Mouse (Mus musculus): Measurements from ENCODE around the gene Slc22a18.

The Slc22a18 gene

DNA sequence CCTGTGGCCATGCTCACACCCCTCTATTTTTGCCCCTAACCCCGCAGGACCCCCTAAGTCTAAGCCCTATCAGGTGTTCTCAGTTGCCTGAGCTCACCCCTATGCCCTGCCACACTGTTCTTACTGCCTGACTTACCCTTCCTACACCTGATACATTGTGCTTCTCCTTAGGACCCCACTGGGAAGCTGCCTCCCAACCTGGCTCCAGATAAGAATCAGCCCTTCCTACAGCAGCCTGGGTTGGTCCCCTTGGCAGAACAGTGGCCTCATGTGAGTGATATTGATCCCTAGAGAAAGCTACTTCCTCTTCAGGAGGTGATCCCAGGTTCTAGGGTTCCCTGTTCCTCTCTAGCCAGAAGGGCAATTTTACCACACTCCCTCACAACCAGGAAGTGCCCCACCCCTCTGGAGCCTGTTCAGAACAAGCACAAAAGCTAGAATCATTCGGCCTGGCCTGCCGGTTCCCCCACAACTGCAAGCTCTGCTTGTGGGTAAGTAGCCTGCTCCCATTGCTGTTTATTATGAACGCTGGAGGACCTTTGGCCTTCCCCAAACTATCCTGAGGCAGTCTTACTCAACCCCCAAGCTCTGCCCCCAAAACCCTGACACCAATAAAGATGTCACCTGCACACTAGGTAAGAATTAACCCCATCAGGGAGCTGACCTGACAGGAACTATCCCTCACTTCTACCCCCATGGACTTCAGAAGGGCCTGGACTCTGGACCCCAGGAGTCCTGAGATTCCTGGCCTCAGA, at the start of gene Slc22a18:
TSS of gene Slc22a18 (plus strand) at position 390 of the 755 bp plus-strand sequence.
- no peak for DNase-seq (ENCODE audit: low spot score in 2 of 2)

DNA sequence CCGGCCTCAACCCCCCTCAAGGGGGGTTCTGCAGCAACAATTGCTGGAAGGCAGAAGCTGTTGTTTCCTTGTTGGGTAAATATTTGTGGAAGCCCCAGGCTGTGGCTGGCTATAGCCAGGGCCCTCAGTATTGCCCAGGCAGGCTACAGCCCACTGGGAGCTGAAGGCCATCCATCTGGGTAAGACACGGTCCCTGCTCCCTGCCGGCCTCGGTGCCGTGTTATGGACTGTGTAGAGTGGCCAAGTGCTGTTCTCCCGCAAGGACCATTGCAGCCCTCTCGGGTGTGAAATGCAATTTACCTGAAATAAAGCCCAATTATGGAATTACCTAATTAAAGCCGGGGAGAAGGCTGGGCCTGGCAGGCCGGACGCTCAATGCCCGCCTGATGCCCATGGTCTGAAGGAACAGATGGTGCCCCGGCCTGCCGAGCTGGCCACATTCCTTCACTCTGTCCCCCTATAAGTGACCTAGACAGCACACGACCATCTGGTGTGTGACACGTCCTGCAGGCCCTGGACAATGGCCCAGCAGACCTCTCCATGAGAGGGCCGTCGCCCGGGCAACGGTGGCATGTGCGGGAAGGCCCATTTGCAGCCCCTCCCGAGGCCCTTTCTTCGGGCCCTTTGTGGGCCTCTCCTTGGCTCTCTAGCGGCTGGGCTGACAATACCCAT, 45.3 kb upstream of the Slc22a18 start:
- DNase-seq (ENCODE audit: low spot score in 2 of 2) = peak in 1 of 2 experiments; percentile 73

DNA sequence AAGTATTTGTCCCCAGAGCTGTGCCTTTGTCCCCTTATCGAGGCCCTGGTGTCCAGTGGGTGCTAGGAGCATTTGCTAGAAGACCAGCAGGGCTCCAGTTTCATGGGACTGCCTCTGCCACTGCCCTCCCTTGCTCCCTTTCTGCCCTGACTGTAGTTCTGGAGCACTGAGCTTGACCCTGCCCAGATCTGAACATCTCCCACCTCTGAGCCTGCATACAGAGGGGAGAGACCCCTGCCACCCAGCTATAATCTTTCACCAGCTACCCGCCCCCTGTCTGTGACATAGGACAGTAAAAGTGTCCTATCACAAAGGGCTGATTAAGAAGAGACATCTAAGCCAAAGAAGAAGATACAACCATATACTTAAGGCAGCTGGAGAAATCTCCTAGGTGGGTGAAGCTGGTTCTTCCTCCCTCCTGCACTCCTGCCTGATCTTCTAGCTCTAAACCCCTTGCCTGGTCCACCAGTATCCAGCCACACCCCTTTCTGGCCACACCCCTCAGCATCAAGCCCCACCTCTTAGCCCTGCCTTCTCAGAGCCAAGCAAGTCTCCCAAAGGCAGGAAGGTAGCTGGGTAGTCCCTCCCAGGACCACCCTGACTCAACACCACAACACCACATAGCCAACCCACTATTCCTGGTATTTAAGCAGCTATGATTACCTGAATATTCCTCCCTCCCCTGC, 44.6 kb upstream of the Slc22a18 start:
- no peak for DNase-seq (ENCODE audit: low spot score in 2 of 2)

DNA sequence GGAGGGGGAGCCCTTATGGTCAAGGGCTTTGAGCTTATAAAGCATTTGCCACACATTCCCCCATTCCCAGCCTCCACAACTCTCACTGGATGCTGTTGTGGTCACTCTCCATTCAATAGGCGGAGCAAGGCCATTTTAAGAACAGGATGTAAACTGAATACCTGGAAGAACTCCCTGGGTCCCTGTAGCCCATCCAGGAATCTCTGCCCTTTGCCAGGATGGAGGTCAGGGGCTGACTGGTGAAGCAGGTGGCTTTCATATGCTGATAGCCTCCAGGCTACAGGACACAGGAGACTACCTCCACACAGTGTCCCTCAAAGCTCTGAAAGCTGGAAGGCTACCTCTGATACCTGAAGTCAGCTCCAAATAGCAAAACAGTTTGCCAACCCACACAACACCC, 40.9 kb upstream of the Slc22a18 start:
- no peak for DNase-seq (ENCODE audit: low spot score in 2 of 2)

DNA sequence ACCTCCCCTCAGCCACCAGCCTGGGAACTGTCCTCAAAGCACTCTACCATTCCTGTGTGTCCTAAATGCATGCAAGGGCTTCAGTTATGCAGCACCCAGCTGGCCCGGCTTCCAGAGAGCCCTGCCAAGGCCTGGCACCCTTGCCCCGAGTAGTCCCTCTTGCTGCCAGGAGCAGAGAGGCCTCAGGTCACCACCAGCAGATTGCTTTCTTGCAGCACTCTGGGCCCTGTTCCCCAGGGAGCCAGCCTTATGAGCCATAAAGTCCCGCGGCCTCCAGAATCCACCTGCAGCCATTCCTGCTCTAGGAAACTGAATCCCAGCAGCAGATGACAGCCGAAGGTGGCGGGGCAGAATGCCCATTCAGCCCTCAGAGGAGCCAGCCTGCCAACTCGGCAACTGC, 40.2 kb upstream of the Slc22a18 start:
- peak in 1 of 2 experiments; percentile 45 for DNase-seq (ENCODE audit: low spot score in 2 of 2)

DNA sequence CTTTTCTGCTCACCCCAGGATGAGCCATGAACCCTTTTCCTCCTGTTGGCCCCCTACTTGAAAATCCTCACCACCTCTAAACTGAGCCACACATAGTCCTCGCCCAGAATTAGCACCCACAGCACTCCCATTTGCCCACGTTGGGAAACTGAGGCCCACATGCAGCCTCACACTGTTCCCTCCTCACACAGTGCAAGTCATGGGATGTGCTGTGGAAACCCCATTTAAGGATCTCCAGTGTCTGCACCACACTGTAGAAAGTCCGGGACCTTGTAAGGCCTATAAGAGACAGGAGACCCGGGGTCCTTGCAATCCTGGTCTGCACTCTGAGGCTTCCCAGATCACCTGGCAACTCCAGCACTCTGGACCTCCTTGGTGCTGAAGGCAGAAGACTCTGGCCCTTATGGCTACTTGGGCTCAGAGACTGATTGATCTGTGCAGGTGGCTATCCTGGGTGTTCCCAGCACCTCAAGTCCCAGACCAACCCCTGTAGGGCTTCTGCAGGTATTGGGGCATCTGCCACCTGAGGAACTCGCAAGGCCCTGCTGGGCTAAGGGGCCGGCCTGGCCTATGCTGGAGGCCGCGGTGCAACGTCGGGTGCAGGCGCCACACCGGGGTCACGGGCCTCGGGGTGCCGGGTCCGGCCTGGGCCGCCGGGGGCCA, 36.2 kb upstream of the Slc22a18 start:
- DNase-seq (ENCODE audit: low spot score in 2 of 2) = no peak

DNA sequence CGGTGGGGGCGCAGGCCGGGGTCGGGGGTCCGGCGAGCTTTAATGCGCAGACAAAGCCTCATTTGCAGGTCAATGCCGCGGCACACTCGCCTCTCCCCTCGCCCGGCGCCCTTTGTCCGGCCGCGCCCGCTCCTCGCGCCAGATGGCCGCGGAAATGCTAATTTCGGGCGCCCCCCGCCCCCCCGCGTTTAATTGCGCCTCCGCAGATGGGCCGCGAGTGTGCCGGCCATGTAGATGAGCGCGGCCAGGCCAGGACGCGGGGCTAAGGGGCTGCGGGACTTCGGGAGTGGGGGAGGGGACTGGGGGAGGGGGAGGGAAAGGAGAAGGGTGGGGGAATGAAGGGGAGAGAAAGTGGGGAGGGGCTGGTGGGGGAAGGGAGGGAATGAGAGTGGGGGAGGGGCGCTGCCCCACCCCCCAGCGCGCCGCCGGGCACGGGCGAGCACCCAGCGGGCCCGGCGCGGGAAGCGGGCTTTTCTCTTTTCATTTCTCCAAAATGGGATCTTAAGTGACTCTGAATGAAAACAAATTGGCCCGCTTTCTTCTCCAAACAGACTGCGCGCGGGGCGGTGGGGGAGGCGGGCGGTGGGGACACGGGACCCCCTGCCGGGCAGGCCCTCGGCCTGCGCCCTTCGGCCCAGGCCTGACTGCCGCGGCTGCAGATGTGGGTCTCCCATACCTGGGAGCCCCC, 35.5 kb upstream of the Slc22a18 start:
- DNase-seq (ENCODE audit: low spot score in 2 of 2) = peak in 1 of 2 experiments; percentile 58

DNA sequence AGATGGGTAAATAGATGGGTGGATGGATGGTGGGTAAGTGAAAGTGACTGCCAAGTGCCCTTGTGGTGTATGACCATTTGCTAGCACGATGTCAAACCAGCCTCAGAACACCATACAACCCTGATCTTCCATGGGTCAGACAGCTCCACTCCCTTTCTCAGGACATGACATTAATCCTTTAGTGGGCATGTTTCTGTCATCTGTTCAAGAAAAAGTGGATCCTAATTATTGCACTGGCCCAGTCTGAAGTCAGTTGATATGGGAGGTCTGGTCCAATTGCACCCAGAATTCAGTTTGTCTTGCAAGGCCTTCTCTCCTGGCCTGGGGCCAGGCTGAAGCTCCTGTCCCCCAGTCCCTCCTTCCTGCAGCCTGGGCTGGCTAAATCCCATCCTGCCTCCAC, 34.6 kb upstream of the Slc22a18 start:
- DNase-seq (ENCODE audit: low spot score in 2 of 2) = no peak

DNA sequence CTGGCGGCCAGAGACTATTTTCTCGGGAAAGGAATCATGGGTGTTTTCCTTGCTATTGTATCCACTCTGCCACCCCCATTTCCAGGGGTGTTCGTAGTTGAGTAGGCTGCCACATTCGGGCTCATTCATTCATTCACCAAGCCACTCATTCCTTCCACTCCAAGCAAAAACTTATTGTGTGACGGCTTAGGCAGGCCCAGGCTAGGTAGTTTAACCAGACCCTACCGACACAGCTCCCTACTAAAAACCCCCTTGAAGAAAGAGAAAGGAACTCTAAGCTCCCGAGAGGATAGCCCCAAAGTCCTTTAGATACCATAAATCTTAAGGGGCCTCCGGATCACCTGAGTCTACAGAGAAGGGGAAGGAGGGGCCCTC, 29.0 kb upstream of the Slc22a18 start:
- no peak for DNase-seq (ENCODE audit: low spot score in 2 of 2)

DNA sequence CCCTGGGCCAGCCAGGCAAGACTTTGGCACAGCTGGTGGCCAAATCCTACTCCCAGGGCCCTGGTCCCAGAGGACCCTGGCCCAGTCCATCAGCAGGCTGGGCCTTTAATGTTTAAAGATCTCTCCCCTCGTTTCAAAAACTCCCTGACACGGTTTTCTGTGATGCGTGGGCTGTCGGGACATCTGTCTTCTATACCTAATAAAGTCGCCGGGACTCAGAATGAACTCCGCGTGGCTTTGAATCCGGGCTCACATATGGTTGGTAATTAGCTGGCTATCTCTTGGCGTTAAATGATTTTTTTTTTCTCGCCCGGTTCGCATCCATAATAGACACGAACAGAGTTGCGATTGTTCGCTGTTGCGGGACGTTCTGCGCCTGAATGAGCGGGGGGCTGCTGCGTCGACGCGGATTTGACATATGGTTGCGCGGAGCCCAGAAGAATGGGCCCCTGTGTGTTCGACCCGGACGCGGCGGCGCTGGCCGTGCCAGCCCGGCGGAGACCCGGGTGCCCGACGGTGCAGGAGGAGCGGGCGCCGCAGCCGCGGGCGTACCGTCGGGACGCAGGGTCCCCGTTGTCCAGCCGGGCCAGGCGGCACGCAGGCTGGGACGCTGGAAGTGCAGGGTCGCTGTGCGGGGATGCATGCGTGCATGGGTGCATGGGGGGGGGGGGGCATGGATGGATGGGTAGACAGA, 28.4 kb upstream of the Slc22a18 start:
- DNase-seq (ENCODE audit: low spot score in 2 of 2) = no peak

DNA sequence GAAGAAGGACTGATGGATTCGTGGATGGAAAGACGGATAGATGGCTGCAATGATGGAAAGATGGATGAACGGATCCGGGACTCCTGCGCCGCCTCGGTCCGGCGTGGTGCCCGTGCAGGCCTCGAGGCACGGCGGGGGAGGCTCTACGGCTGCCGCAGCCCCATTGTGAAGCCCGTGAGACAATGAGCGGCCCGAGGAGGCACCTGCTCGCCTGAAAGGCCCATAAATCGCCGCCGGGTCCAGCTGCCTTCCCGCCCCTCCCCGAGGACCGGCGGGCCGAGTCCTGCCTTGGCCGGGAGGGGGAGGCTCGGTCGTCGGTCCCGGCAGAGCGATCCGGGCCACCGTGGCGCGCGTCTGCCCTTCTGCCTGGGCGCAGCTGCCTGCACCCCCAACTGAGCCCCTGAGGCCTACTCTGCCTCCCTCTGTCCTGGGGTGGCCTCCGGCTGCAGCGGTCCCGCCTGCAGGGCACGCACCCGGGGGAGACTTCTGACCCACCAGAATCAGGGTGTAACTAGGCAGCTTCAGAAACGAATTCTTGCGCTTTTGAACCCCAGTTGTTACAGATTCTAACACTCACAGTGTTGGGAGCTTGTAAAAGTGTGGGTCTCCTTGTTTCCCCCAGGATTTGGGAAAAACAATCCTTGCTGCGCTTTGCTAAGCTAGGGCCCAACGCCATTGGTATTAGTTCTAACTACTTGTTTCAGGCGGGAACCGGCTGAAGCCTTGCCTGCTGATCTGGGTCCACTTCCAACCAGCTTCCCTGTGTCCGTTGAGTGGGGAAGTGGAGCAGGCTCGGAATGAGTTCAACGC, 27.7 kb upstream of the Slc22a18 start:
- DNase-seq (ENCODE audit: low spot score in 2 of 2) = no peak

DNA sequence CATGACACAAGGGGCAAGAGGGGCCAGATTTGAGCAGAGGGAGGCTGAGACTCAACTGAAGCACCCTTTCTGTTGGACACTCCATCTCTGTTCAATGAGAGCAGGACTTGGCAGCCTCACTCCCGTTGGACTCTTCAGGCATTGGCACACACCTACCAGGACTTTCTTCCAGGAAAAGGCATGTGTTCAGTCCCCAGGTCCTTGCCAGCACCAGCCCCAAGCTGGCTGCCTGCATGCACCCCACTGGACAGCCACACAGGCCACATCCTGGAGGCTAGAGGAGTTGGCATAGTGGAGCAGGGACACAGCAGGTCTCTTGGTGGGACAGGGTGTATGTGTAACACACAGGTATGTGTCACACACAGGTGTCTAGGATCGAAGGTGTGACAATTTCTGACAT, 26.4 kb upstream of the Slc22a18 start:
- DNase-seq (ENCODE audit: low spot score in 2 of 2) = no peak

DNA sequence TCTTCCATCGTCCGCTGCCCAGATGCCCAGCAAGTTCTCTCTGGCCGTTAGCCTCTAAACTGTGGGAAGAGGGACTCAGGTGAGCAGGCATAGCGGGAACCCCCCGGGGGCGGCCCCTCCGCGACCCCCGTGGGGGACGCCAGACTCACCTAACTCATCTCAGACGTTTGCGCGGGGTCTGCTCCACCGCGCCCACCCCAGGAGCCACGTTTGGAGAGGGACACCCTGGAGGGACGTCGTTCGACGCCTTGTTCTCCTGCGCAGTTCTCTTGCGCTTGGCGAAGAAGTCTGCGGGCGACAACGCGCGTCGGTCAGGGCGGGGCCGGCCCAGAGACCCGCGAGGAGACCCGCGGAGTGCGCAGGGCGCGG, 14.6 kb upstream of the Slc22a18 start:
- no peak for DNase-seq (ENCODE audit: low spot score in 2 of 2)

DNA sequence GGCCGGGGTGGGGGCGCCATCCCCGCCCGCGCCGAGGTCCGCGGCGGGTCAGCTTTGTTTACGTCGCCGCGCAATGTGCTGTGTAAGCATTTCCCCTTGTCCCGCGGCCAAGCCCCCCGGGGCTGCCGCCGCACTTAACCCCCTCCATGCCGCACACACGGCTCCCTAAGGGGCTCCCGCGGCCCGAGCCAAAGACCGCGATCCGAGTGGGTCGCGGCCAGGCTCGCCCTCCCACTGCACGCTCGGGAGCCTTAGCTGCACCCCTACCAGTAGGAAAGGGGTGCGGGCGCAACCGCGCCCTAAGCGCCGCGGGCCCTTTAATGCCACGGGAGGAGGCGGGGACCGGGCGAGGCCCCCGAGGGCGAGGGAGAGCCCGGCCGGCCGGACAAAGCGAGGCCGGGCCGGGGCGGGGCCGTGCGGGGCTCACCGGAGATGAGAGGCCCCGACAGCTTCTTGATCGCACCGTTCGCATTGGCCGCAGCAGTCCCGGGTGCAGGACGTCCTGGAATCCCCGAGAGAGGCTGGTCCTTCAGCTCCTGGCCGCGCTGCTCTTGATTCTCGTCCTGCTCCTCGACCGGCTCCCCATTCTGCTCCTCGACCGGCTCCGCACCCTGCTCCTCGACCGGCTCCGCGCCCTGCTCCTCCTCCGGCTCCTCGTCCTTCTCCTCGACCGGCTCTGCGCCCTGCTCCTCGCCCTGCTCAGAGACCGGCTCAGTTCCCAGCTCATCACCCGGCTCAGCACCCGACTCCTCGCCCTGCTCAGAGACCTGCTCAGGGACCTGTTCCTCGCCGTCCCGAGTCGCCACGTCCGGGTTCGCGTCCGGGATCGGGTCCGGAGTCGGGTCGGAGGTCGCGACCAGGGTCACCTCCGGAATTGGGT, 14.0 kb upstream of the Slc22a18 start:
- DNase-seq (ENCODE audit: low spot score in 2 of 2) = no peak

DNA sequence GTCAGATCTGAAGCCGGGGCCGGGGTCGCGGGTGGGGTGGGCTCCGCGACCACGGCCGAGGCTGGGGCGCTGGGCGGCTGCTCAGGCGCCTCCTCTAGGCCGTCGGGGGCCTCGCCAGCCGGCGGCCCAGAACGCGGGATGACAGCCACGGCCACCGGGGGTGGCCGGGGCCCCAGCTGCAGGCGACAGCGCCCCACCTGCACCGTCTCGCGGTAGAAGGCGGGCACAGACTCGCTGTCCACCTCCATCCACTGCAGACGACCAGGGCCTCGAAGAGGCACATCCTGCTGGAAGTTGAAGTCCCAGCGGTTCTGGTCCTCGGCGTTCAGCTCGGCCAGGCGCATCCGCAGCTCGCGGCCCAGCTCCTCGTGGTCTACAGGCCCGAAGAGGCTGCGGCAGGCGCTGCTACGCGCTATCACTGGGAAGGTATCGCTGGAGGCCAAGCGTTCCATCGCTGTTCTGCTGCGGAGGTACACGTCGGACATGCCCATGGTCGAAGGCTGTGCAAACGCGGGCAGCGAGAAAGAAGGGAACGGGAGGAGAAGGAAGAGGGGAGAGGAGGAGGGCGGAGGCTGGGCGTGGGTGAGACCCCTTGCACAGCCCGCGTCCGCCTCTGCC, 13.2 kb upstream of the Slc22a18 start:
- DNase-seq (ENCODE audit: low spot score in 2 of 2) = no peak

DNA sequence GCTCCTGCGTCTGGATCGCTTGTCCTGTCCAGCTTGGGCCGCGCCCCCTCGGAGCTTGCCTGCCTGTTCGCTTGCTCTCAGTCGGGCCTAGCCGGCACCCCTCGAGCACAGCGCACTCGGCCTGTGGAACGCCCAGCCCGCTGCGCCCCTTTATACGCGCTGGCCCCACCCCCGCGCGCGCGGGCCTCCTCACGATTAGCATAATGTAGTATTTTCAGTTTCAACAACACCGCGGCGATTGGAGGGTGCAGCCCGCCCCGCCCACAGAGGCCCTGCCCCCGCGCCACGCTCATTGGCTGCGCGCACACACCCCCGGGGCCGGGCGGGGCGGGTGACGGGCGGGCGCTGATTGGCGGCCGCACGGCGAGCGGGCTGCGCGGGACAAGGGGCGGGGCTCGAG, 12.7 kb upstream of the Slc22a18 start, which contains the start of gene Cdkn1c:
TSS of gene Cdkn1c (minus strand) at position 177 of the 400 bp plus-strand sequence.
- DNase-seq (ENCODE audit: low spot score in 2 of 2) = peak; percentile 65 to 84

DNA sequence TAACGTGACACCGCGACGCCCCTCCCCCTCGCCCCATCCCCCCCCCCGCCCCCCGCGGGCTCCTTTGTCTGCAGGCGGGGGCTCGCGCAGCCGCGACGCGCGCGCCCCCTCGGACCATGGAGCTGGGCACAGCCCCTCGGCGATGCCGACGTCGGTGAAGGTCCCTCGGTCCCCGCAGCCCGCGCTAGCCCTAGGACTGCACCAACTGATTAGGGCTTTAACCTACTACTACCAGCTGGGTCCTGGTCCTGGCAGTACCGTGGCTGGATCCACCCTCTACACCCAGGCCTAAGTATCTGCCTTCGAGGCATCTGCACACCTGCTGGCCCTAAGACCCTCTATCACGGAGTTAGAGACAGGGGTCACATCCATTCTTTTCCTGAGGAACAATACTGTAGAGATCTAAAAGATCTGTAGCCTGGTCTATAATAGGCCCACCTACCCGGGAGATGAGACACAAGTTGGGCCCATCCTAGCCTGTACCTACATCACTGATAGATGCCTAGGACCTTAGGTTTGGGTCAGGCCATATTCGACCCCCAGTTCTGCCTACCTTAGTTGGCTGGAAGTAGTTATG, 12.2 kb upstream of the Slc22a18 start:
- no peak for DNase-seq (ENCODE audit: low spot score in 2 of 2)

DNA sequence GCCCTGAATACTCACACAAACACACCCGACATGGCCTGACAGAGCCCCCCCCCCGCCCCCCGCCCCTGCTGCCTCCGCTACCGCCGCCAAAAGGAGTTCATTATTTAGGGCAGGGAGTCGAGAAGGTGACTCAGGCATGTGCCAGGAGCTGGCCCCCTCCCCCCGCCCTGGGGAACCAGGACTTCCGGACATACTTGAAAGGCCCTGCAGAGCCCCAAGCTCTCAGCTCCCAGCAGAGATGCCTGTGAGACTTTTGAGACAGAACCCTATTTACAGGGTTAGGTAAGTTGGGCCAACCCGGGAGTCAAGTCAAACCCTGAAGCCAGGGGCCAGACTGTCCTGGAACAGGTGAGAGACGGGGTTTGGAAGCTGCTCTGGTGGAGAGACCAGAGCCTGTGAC, 11.6 kb upstream of the Slc22a18 start:
- DNase-seq (ENCODE audit: low spot score in 2 of 2) = no peak
